Mouse (Mus musculus) ovary, postnatal 36 days (tissue): Measurements from ENCODE around the gene Cep97.
"Not testable (repeated sequence)": the region's sequence is repeated elsewhere in the genome, so short reads cannot be mapped to it uniquely, and the experiment has no call there.

Experiments
- DNase-seq: peaks from one replicate; pipeline ENCODE4 v3.0.0; 2022; ENCODE audit warnings: low spot score, mixed read lengths

The Cep97 gene

GRCm38 (mm10) chr16:55947876-55948410 lies 13.3 kb upstream of the Cep97 start:
- not testable (repeated sequence) for DNase-seq

GRCm38 (mm10) chr16:55947266-55947665 lies 12.6 kb upstream of the Cep97 start:
- no peak for DNase-seq

GRCm38 (mm10) chr16:55940781-55941180 lies 6.1 kb upstream of the Cep97 start:
- no peak for DNase-seq

- no peak for DNase-seq
These were observed 5.0 kb upstream of the Cep97 start for GRCm38 (mm10) chr16:55939703-55940102.

GRCm38 (mm10) chr16:55938761-55939160 lies 4.1 kb upstream of the Cep97 start:
- DNase-seq, result no peak

GRCm38 (mm10) chr16:55933681-55934343 lies 843 bp downstream of the Cep97 start:
- DNase-seq, result peak; percentile 48

- no peak for DNase-seq
These were observed 10.6 kb downstream of the Cep97 start for GRCm38 (mm10) chr16:55924010-55924409.

- DNase-seq, result no peak
These were observed 12.6 kb downstream of the Cep97 start for GRCm38 (mm10) chr16:55922079-55922478.

- DNase-seq, result no peak
These were observed 19.9 kb downstream of the Cep97 start for GRCm38 (mm10) chr16:55914716-55915115.

- no peak for DNase-seq
These were observed 24.4 kb downstream of the Cep97 start for GRCm38 (mm10) chr16:55910208-55910793.

GRCm38 (mm10) chr16:55906928-55907679 lies 27.6 kb downstream of the Cep97 start:
- DNase-seq, result no peak

GRCm38 (mm10) chr16:55905370-55905769 lies 29.3 kb downstream of the Cep97 start:
- no peak for DNase-seq

- no peak for DNase-seq
These were observed 32.6 kb downstream of the Cep97 start for GRCm38 (mm10) chr16:55901839-55902756.

- DNase-seq, result no peak
These were observed 36.2 kb downstream of the Cep97 start for GRCm38 (mm10) chr16:55898385-55899002.

- DNase-seq, result no peak
These were observed 39.0 kb downstream of the Cep97 start for GRCm38 (mm10) chr16:55895651-55896095.

GRCm38 (mm10) chr16:55894893-55895650 lies 39.6 kb downstream of the Cep97 start, which contains the start of gene Nxpe3:
Gene Nxpe3, minus strand, starts transcription at chr16:55895285.
- peak; percentile 79 for DNase-seq

- no peak for DNase-seq
These were observed 40.1 kb downstream of the Cep97 start for GRCm38 (mm10) chr16:55894536-55894892.

- no peak for DNase-seq
These were observed 41.1 kb downstream of the Cep97 start for GRCm38 (mm10) chr16:55893410-55894107.

GRCm38 (mm10) chr16:55892484-55892883 lies 42.2 kb downstream of the Cep97 start:
- DNase-seq, result no peak

- no peak for DNase-seq
These were observed 43.3 kb downstream of the Cep97 start for GRCm38 (mm10) chr16:55891346-55891745.
